8 mouse cellular contexts compared by ENCODE assay signal in the genomic region with DNA sequence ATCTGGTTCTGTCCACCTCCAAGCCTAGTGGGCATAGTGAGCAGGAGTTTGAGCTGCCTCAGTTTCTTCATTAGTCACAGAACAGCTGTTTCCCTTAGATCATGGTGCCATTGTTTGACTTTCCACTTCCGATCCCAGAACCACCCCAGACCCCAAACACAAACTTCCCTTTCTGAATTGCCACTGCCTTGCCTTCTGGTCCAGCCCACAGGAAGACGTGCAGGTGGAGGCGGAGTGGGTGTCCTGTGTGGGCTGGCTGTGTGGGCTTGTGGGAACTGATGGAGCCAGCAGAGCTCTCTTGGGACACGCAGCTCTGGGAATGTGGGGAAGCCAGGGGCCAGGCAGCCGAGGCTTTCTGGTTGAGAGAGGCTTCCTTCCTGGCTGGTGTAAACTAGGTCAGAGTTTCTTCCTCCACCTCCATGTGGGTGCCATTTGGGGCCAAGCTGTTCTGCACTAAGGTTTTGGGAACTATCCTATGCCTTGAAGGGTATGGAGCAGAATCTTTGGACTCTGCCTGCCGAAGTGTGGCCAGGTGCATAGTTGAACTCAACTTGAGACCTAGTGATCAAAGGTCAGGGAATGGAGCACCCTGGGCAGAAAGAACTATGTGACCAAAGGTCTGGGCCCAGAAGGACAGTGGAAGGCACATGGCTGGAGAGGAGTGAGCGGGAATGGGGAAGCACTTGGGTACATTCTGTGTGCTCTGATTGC. TPM values are rescaled to one million over a fixed set of nuclear protein-coding genes. Genes with fewer than 3 reads are reported as not detected.
DNase-seq lines count a peak whose midpoint lies in the region; ATAC-seq lines count a peak whose summit lies in the region.
"Had no signal": no experiment of that assay in that cellular context is flagged by ENCODE, and none has a peak within 500 bp of the region (broad histone marks: within the 10 kb centered on the region; RNA-seq: fewer than 3 reads in every experiment).

No protein-coding gene starts in this region.

- H3K4me3 ChIP-seq in midbrain, embryonic 14.5 days (replicated peaks; ENCODE audit: low read depth, low read length): no peak overlapping the region
- no peak overlapping the region for H3K4me3 ChIP-seq in midbrain, embryonic 11.5 days (ENCODE audit: low read depth, low read length)
- H3K4me3 ChIP-seq in hindbrain, embryonic 14.5 days (replicated peaks; ENCODE audit: low read length): no peak overlapping the region
- H3K4me3 ChIP-seq: liver, embryonic 13.5 days had no signal

- no peak overlapping the region for H3K27ac ChIP-seq in midbrain, embryonic 14.5 days (replicated peaks; ENCODE audit: low read depth, low read length)
- no peak overlapping the region for H3K27ac ChIP-seq in midbrain, embryonic 11.5 days (ENCODE audit: low read depth, low read length)
- H3K27ac ChIP-seq in hindbrain, embryonic 14.5 days: 0 out of 2 replicates have a peak overlapping the region, but pooled peaks have one; percentile 52
- H3K27ac ChIP-seq: liver, embryonic 13.5 days had no signal

- DNase-seq in midbrain, embryonic 14.5 days: no peak
- no peak for DNase-seq in midbrain, embryonic 11.5 days (ENCODE audit: low spot score, missing footprints)
- no peak for DNase-seq in hindbrain, embryonic 14.5 days (ENCODE audit: low spot score)
- DNase-seq in lung, postnatal 10 days: peak; percentile 61
- DNase-seq in left cerebral cortex, adult 18-20 months (ENCODE audit: low spot score in 2 of 2): no peak
- DNase-seq in frontal cortex, postnatal 25 days (ENCODE audit: low spot score in 2 of 2): no peak
- DNase-seq: liver, embryonic 13.5 days had no signal

- H3K36me3 ChIP-seq in midbrain, embryonic 14.5 days (ENCODE audit: control insufficient read depth, insufficient read depth, low read length): peaks cover 39% of the 10 kb centered on the region
- H3K36me3 ChIP-seq in midbrain, embryonic 11.5 days (ENCODE audit: control insufficient read depth, insufficient read depth, low read length): peaks cover 22% of the 10 kb centered on the region
- peaks cover 40% of the 10 kb centered on the region for H3K36me3 ChIP-seq in hindbrain, embryonic 14.5 days (replicated peaks; ENCODE audit: control insufficient read depth, insufficient read depth)

- peaks cover 47% of the 10 kb centered on the region for H3K4me1 ChIP-seq in midbrain, embryonic 14.5 days (ENCODE audit: control insufficient read depth, insufficient read depth, low read length)
- H3K4me1 ChIP-seq in midbrain, embryonic 11.5 days (ENCODE audit: control insufficient read depth, insufficient read depth, low read length): peaks cover 31% of the 10 kb centered on the region
- H3K4me1 ChIP-seq in hindbrain, embryonic 14.5 days (replicated peaks; ENCODE audit: control insufficient read depth, insufficient read depth, low read length): peaks cover 55% of the 10 kb centered on the region

- no peak for ATAC-seq in midbrain, embryonic 14.5 days (ENCODE audit: low FRiP score, low TSS enrichment)
- no peak for ATAC-seq in midbrain, embryonic 11.5 days (ENCODE audit: low FRiP score)
- peak; percentile 30 for ATAC-seq in granulocyte monocyte progenitor cell, adult 5-6 weeks (replicated peaks; ENCODE audit: poor library complexity, severe bottlenecking)
- no peak for ATAC-seq in hindbrain, embryonic 14.5 days (ENCODE audit: low FRiP score)

- no peak overlapping the region for H3K9ac ChIP-seq in midbrain, embryonic 14.5 days (replicated peaks; ENCODE audit: low read length)
- no peak overlapping the region; the same call in 1 of the 2 replicates for H3K9ac ChIP-seq in midbrain, embryonic 11.5 days (ENCODE audit: low read length)
- no peak overlapping the region for H3K9ac ChIP-seq in hindbrain, embryonic 14.5 days
- H3K9ac ChIP-seq: liver, embryonic 13.5 days had no signal

- WGBS in midbrain, embryonic 14.5 days: 87% methylated on average over 7 of the region's 7 CpGs
- WGBS in midbrain, embryonic 11.5 days: 82% methylated on average over 7 of the region's 7 CpGs
- WGBS in hindbrain, embryonic 14.5 days: 74% methylated on average over 7 of the region's 7 CpGs

- peak overlapping the region; percentile 4; the same call in 1 of the 2 replicates for H3K4me2 ChIP-seq in midbrain, embryonic 14.5 days (ENCODE audit: low read length)
- H3K4me2 ChIP-seq in midbrain, embryonic 11.5 days: no peak overlapping the region; the same call in 1 of the 2 replicates
- peak overlapping the region; percentile 89; the same call in 1 of the 2 replicates for H3K4me2 ChIP-seq in hindbrain, embryonic 14.5 days (replicated peaks)
- H3K4me2 ChIP-seq: liver, embryonic 13.5 days had no signal

- no peaks in the 10 kb centered on the region for H3K27me3 ChIP-seq in midbrain, embryonic 14.5 days (ENCODE audit: control insufficient read depth, insufficient read depth, low read length)
- H3K27me3 ChIP-seq in midbrain, embryonic 11.5 days (ENCODE audit: control insufficient read depth, insufficient read depth, low read length): no peaks in the 10 kb centered on the region
- H3K27me3 ChIP-seq in hindbrain, embryonic 14.5 days (ENCODE audit: control insufficient read depth, insufficient read depth, low read length): no peaks in the 10 kb centered on the region

- no peaks in the 10 kb centered on the region for H3K9me3 ChIP-seq in midbrain, embryonic 14.5 days (ENCODE audit: control insufficient read depth, low read length)
- no peaks in the 10 kb centered on the region for H3K9me3 ChIP-seq in midbrain, embryonic 11.5 days (ENCODE audit: control insufficient read depth, low read length)
- no peaks in the 10 kb centered on the region for H3K9me3 ChIP-seq in hindbrain, embryonic 14.5 days (ENCODE audit: control insufficient read depth, low read length)
- H3K9me3 ChIP-seq: liver, embryonic 13.5 days had no signal

RNA-seq across cellular contexts. Expression of a gene that starts 3.9 kb away (rescaled TPM):
- polyA plus RNA-seq in midbrain, embryonic 14.5 days (2014; fragmentation: Nextera tagmentation; extraction: Ambion mirVana): 20.7 and 32.0 TPM in 2 replicates
- polyA plus RNA-seq in midbrain, embryonic 11.5 days (2014; fragmentation: Nextera tagmentation; extraction: Ambion mirVana): 61.8 and 63.4 TPM in 2 replicates
- total RNA-seq in granulocyte monocyte progenitor cell, adult 5-6 weeks (2014; fragmentation: Nextera tagmentation): 46.4 and 48.0 TPM in 2 replicates
- total RNA-seq in granulocyte monocyte progenitor cell, adult 5-6 weeks (2017): 27.4 and 33.4 TPM in 2 replicates
- polyA plus RNA-seq in hindbrain, embryonic 14.5 days (2014; fragmentation: Nextera tagmentation; extraction: Ambion mirVana): 23.9 and 27.2 TPM in 2 replicates
- 10 to 100 TPM; 11.4 to 12.1 TPM for total RNA-seq in left cerebral cortex, adult 18-20 months (2021)

RNA-seq across cellular contexts. Expression of a gene that starts 9.1 kb away (rescaled TPM):
- 129 and 169 TPM in 2 replicates for polyA plus RNA-seq in midbrain, embryonic 14.5 days (2014; fragmentation: Nextera tagmentation; extraction: Ambion mirVana)
- 103 and 110 TPM in 2 replicates for polyA plus RNA-seq in midbrain, embryonic 11.5 days (2014; fragmentation: Nextera tagmentation; extraction: Ambion mirVana)
- 1.8 and 2.2 TPM in 2 replicates for total RNA-seq in granulocyte monocyte progenitor cell, adult 5-6 weeks (2014; fragmentation: Nextera tagmentation)
- total RNA-seq in granulocyte monocyte progenitor cell, adult 5-6 weeks (2017): 0.43 and 2.0 TPM in 2 replicates
- polyA plus RNA-seq in hindbrain, embryonic 14.5 days (2014; fragmentation: Nextera tagmentation; extraction: Ambion mirVana): 147 and 158 TPM in 2 replicates
- total RNA-seq in left cerebral cortex, adult 18-20 months (2021): 100 to 1,000 TPM; 186 to 194 TPM
